Mouse (Mus musculus): ENCODE measurements around the gene Cd86. TPM values are rescaled to one million over a fixed set of nuclear protein-coding genes. Genes with fewer than 3 reads are reported as not detected.

Cd86 gene
- polyA plus RNA-seq, 1 experiment from 2014 or later = 1.2 TPM

DNA sequence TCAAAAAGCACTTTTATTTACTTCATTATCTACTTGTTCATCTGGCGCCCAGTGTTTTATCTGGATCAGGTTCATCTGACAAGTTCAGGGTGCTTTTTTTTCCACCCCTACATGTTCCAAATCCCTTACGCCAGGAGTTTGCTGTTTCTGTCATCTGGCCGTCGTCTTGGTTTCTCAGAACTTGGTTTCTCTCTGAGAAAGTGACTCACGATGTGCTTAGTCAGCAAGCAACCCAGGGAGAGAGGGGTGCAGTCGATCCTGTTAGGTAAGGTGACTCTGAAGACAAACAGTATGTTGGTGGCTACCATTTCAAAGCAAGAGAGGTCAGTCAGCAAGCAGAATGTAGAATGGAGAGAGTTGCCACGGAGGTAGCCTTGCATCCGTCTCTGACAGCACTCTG, 93.9 kb downstream of the Cd86 start:
- Histone ChIP-seq H3K36me3 (no peaks in the 10 kb centered on the region), H3K27ac (no peak overlapping the region), H3K9me3 (no peaks in the 10 kb centered on the region), H3K9ac (no peak overlapping the region), H3K4me2 (replicated peaks) (no peak overlapping the region), H3K27me3 (replicated peaks) (no peaks in the 10 kb centered on the region), H3K4me3 (no peak overlapping the region), H3K4me1 (no peaks in the 10 kb centered on the region)
- WGBS = 85% methylated on average over 8 of the region's 8 CpGs
- no peak for ATAC-seq (ENCODE audit: low FRiP score, low read depth)

GRCm38 (mm10) chr16:36561386-36562338, 104.2 kb downstream of the Cd86 start, which contains the start of gene Casr:
Gene Casr (minus strand): TSS chr16:36562141.
- 0 out of 2 replicates have a peak within 1 kb of the TSS, but pooled peaks have one; percentile 10 for H3K9ac ChIP-seq
- H3K4me1 ChIP-seq = peaks cover 13% of the 10 kb centered on the region
- peak within 1 kb of the TSS; percentile 30 for H3K4me3 ChIP-seq
- H3K9me3 ChIP-seq = no peaks in the 10 kb centered on the region
- WGBS = 3% methylated on average over 36 of the region's 36 CpGs
- H3K27me3 ChIP-seq (replicated peaks) = peaks cover 13% of the 10 kb centered on the region
- no peak within 1 kb of the TSS for H3K27ac ChIP-seq
- H3K4me2 ChIP-seq (replicated peaks) = peak within 1 kb of the TSS; percentile 82
- no peak for ATAC-seq (ENCODE audit: low FRiP score, low read depth)
- no peaks in the 10 kb centered on the region for H3K36me3 ChIP-seq

DNA sequence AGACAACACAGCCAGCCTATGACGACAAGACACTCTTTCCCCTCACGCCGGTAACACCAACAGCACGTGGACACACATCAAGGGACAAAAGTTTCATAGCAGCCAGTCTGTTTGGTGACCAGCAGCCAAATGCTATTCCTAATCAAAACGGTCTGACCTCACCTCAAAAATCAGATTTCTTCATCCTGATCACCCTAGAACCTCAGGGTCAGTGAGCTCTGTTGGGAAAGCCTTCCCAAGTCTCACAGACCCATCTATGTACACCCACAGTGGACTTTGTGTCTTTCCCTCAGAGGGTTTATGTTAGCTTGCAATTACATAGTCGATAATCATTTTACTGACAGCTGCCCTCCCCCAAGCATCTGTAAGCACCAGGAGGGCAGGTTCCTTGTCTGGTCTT, 106.3 kb downstream of the Cd86 start:
- no peak overlapping the region for H3K27ac ChIP-seq
- H3K36me3 ChIP-seq = no peaks in the 10 kb centered on the region
- no peak overlapping the region for H3K4me2 ChIP-seq (replicated peaks)
- no peak overlapping the region for H3K9ac ChIP-seq
- 92% methylated on average over 6 of the region's 6 CpGs for WGBS
- H3K27me3 ChIP-seq (replicated peaks) = peaks cover 13% of the 10 kb centered on the region
- H3K4me1 ChIP-seq = peaks cover 13% of the 10 kb centered on the region
- ATAC-seq (ENCODE audit: low FRiP score, low read depth) = no peak
- H3K4me3 ChIP-seq = no peak overlapping the region
- H3K9me3 ChIP-seq = no peaks in the 10 kb centered on the region

- no peaks in the 10 kb centered on the region for H3K36me3 ChIP-seq
- H3K27ac ChIP-seq = no peak overlapping the region
- no peaks in the 10 kb centered on the region for H3K27me3 ChIP-seq (replicated peaks)
- 85% methylated on average over 10 of the region's 10 CpGs for whole genome bisulfite sequencing
- H3K4me1 ChIP-seq = no peaks in the 10 kb centered on the region
- H3K9me3 ChIP-seq = no peaks in the 10 kb centered on the region
- no peak overlapping the region for H3K4me2 ChIP-seq (replicated peaks)
- no peak overlapping the region for H3K9ac ChIP-seq
- ATAC-seq (ENCODE audit: low FRiP score, low read depth) = no peak
- H3K4me3 ChIP-seq = no peak overlapping the region
These were observed 110.2 kb downstream of the Cd86 start for GRCm38 (mm10) chr16:36555672-36556165.

Other genes with a start within 250 kb of the Cd86 start
- gene Stfa3, start 210.7 kb downstream of the Cd86 start, polyA plus RNA-seq (2016; fragmentation: Nextera tagmentation; extraction: Ambion mirVana) = 0.78 and 1.1 TPM in 2 replicates
- not detected in 2 replicates for gene Casr, start 103.9 kb downstream of the Cd86 start, polyA plus RNA-seq (2016; fragmentation: Nextera tagmentation; extraction: Ambion mirVana)
- gene Ildr1, start 27.9 kb upstream of the Cd86 start, polyA plus RNA-seq (2016; fragmentation: Nextera tagmentation; extraction: Ambion mirVana) = 0.15 TPM in 1 of 2 replicates, not detected in the other
- gene Slc15a2, start 118.9 kb upstream of the Cd86 start, polyA plus RNA-seq (2016; fragmentation: Nextera tagmentation; extraction: Ambion mirVana) = 4.8 and 5.8 TPM in 2 replicates
- gene Iqcb1, start 162.3 kb upstream of the Cd86 start, polyA plus RNA-seq (2016; fragmentation: Nextera tagmentation; extraction: Ambion mirVana) = 57.6 and 65.3 TPM in 2 replicates
- gene Eaf2, start 208.9 kb upstream of the Cd86 start, polyA plus RNA-seq (2016; fragmentation: Nextera tagmentation; extraction: Ambion mirVana) = 0.81 and 1.2 TPM in 2 replicates
- 75.9 and 85.5 TPM in 2 replicates for gene Golgb1, start 209.1 kb upstream of the Cd86 start, polyA plus RNA-seq (2016; fragmentation: Nextera tagmentation; extraction: Ambion mirVana)

All from neural tube, embryonic 12.5 days (tissue).